Mouse (Mus musculus): Measurements from ENCODE around the gene Limk1.
A peak's percentile ranks its signal among the peaks of the same experiment; 100 is the strongest.

Gene Limk1

DNA sequence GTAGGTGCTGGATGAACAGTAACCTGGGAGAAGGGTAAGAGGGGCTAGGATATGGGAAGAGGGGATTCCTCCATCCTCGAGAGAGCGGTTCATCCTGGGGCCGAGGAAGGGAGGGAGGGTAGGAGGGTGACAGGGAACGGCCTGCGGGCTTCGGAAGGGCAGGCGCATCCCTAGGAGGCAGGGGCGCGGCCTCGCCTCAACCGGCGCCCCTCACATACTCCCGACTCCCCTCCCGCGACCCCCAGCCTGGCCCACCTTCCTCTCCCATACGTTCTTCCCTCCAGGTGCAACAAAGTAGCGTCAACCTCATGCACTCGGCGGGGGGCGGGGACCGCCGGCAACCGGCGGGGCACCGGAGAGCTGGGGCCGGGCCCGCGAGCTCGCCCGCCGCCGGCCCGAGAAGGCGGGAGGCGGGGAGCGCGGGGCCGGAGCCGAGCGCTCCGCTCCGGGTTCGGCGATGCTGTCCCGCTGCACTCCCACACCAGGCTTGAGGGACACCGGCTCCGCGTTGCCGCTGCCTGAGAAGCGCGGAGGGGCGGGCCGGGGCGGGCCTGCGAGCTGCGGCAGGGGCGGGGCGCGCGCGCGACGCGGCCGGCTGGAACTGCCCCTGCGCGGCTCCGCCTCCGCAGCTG lies at the start of gene Limk1:
Gene Limk1 (minus strand): TSS at position 513 of the 632 bp plus-strand sequence.
- no peak for DNase-seq (ENCODE audit: low read depth)

- DNase-seq (ENCODE audit: low read depth): no peak
Measured at GRCm38 (mm10) chr5:134734920-134735319, 46.5 kb upstream of the Limk1 start.

DNA sequence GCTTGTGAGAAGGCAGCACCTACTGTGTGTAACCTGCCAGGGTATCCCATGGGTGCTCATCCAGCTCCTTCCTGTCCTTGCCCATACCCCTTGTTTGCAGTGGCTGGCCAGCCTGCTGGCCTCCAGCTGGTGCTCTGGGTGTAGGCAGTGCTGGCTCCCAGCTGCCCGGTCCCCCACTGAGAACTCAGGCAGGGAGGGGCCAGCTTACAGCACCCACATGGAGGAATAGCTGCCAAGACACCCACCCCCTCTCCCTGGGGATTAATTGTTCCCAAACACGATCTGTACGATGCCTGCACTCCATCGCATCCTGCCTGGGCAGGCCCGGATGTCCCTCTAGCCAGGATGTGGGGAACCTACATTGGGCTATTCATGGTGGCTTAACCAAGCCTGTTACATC lies 45.7 kb upstream of the Limk1 start:
- DNase-seq (ENCODE audit: low read depth): no peak

DNA sequence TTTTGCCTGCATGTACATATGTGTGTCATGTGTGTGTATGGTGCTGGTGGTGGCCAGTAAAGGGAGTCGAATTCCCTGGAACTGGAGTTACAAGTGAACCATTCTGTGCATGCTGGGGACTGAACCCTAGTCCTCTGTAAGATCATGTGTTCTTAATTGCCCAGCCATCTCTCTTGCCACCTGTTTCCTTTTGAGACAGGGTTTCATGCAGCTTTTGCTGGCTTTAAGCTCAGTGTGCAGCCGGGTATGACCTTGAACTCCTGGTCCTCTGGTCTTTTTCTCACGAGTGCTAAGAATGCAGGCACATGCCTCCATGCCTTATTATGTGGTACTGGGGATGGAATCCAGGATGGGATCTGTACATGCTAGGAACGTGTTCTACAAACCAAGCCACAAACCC lies 44.8 kb upstream of the Limk1 start:
- no peak for DNase-seq (ENCODE audit: low read depth)

- DNase-seq (ENCODE audit: low read depth): no peak
Measured at GRCm38 (mm10) chr5:134729124-134729523, 40.7 kb upstream of the Limk1 start.

GRCm38 (mm10) chr5:134728535-134728934 lies 40.1 kb upstream of the Limk1 start:
- DNase-seq (ENCODE audit: low read depth): peak; percentile 23

- no peak for DNase-seq (ENCODE audit: low read depth)
Measured at GRCm38 (mm10) chr5:134727001-134727639, 38.7 kb upstream of the Limk1 start.

DNA sequence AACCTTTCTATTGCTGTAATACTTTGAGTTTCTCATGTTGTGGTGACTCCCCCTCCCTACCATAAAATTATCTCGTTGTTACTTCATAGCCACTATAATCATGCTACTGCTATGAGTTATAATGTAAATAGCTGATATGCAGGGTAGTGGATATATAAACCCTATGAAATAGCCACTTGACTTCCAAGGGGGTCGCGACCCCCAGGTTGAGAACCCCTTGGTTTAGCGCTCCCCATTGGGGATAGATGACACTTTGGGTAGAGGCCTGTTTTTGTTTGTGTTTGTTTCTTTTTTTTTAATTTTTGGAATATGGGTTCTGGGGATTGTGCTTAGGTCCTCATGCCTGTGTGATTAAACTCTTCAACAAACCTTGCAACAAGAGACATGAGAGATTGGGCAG lies 36.9 kb upstream of the Limk1 start:
- no peak for DNase-seq (ENCODE audit: low read depth)

- peak; percentile 49 for DNase-seq (ENCODE audit: low read depth)
Measured at GRCm38 (mm10) chr5:134720058-134720457, 31.7 kb upstream of the Limk1 start.

DNA sequence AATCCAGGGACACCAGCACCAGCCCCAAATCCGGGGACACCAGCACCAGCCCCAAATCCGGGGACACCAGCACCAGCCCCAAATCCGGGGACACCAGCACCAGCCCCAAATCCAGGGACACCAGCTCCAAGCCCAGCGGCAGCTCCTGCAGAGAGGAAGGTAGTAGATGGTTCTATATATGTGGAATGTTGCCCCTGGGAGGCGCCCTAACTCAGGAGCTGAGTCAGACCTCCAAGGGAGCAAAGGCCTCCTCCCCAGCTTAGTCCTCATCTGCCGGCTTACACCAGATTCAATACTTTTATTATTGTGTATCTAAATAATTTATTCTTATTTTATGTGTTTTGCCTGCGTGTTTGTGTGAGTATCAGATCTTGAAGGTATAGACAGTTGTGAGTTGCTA lies 22.7 kb upstream of the Limk1 start:
- peak; percentile 61 for DNase-seq (ENCODE audit: low read depth)

DNA sequence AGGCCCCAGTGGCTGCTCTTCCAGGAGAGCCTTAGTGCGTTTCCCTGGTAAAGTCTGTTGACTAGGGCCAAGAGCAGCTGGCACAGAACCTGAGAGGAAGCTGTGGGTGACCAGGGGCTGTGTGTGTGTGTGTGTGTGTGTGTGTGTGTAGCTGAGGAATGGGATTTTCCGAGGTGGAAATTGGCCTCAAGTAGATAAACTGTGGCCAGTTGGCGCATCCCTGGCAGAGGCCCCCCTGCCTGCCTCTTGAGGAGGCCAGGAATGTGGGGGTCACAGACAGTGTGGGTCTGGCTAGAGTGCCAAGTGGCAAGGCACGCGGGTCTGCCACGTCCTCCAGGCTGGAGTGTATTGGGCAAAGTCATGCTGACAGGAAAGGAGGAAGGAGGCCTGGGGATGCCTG lies 20.9 kb upstream of the Limk1 start:
- no peak for DNase-seq (ENCODE audit: low read depth)

DNA sequence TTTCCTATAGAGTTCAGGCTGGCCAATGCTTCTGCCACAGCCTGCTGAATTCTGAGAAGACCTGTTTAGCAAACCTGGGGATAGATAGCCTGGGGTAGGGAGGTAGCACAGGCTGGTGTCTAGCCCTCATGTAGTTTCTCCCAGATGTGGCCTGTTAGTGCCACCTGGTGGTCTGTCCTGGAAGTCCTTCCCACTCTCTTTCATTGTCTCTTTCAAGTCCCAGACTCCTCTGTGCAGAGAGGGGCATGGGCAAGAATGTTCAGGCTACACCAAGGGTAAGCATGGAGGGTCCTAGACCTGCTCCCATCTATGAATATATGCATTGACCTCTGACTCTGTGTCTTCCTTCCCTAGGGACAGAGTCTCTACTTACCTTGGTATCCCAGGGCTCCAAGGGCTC lies 15.8 kb upstream of the Limk1 start:
- peak; percentile 89 for DNase-seq (ENCODE audit: low read depth)

- no peak for DNase-seq (ENCODE audit: low read depth)
Measured at GRCm38 (mm10) chr5:134695539-134695938, 7.1 kb upstream of the Limk1 start.

- no peak for DNase-seq (ENCODE audit: low read depth)
Measured at GRCm38 (mm10) chr5:134695082-134695481, 6.7 kb upstream of the Limk1 start.

DNA sequence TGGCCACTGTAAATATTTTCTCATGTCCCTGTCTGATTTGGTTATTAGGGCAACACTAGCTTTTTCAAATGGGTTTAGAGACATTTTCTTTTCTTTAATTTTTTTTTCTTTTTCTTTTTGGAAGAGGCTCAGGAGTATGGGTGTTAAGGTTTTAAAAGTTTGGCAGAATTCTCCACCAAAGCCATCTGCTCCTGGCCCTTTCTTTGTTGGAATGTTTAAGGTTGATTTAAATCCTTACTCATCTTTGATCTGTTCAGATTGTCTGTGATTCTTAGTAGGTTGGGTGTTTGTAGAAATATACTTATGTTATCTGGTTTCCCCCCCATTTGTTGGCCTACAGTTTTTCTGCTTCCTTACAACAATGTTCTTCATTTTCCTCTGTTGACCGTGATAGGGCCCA lies 4.3 kb upstream of the Limk1 start:
- DNase-seq (ENCODE audit: low read depth): no peak

GRCm38 (mm10) chr5:134688718-134689284 lies 403 bp upstream of the Limk1 start:
- DNase-seq (ENCODE audit: low read depth): peak; percentile 99

- no peak for DNase-seq (ENCODE audit: low read depth)
Measured at GRCm38 (mm10) chr5:134687187-134687586, 1.2 kb downstream of the Limk1 start.

DNA sequence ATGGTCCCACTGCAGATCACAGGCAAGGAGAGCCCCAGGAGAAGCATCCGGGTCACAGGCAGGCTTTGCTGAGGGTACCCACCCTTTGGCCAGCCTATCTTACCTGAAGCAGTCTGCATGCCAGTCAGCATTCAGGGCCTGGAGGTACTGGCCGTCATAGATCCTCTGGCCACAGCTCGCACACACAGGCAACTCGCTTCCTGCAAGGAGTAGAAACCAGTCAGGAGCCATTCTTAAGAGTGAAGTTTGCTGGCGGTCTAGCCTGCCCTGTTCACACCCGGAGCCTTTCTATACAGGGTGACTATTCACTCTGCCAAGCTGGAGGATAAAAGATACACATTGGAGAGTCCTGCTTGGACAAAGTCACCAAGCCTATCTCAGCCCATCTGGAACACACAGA lies 1.9 kb downstream of the Limk1 start:
- no peak for DNase-seq (ENCODE audit: low read depth)

DNA sequence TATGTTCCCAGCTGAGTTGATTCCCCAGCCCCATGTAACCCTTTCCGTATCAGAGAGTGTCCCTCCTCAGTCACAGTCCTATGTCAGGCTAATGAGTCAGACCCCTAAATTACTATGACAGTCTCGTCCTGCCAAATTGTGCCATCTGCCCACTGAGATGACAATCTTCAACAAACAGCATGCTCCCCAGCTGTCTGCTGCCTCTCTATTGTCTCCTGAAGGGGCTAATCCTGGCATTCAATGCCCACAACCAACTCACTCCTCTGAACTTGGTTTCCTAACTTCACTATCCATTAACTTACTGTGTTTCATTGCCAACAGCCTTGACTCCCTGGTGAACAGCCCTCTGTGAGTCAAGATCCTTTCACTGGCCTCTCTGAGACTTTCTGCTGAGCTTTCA lies 4.0 kb downstream of the Limk1 start:
- DNase-seq (ENCODE audit: low read depth): no peak

- no peak for DNase-seq (ENCODE audit: low read depth)
Measured at GRCm38 (mm10) chr5:134683813-134684212, 4.6 kb downstream of the Limk1 start.

DNA sequence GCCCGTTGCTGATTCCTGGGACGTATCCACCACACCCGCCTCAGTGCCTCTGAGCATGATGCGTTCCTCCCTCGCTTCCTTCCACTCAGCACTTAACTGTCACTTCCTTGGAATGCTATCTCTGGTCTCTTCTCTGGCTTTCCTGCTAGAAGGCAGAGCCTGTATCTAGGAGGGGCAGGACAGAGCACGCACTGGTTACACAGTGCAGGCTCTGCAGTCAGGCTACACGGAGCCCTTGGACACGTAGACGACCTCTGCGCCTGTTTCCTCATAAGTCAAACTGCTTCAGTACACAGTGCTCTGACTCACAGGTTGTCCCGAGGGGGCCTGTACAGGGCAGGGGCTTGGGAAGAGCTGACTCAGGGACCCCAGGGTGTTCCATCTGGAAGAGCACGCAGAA lies 8.2 kb downstream of the Limk1 start:
- DNase-seq (ENCODE audit: low read depth): peak; percentile 83

- DNase-seq (ENCODE audit: low read depth): peak; percentile 25
Measured at GRCm38 (mm10) chr5:134678827-134679546, 9.4 kb downstream of the Limk1 start.

- DNase-seq (ENCODE audit: low read depth): no peak
Measured at GRCm38 (mm10) chr5:134678031-134678430, 10.4 kb downstream of the Limk1 start.
